Mouse (Mus musculus) megakaryocyte-erythroid progenitor cell, adult 5-6 weeks (primary cell): ENCODE measurements around the gene Nxph4. TPM values are rescaled to one million over a fixed set of nuclear protein-coding genes. Genes with fewer than 3 reads are reported as not detected.
A peak's percentile ranks its signal among the peaks of the same experiment; 100 is the strongest.

Experiments
- ATAC-seq: replicated peaks from 2 replicates; pipeline ENCODE4 v1.8.0; 2016; ENCODE audit warnings: mild to moderate bottlenecking, inconsistent platforms; ENCODE audit not compliant: severe bottlenecking, poor library complexity, low FRiP score, low TSS enrichment
- total RNA-seq, 2 experiments: library from RNA; stranded (forward) in 1 of 2; stranded (reverse) in 1 of 2; fragments of 200-1000, 215-1000 nt in 1 of 2; fragments of >200 nt in 1 of 2; fragmentation: Nextera tagmentation in 1 of 2; gene quantifications; 2 replicates each; pipeline ENCODE4 v1.2.3; 2014 to 2017

Gene Nxph4
- total RNA-seq, 2 experiments from 2014 or later = not detected

- ATAC-seq = no peak
Observed at GRCm38 (mm10) chr10:127500042-127500441, 34.3 kb downstream of the Nxph4 start.

- ATAC-seq = no peak
Observed at GRCm38 (mm10) chr10:127499516-127499915, 34.8 kb downstream of the Nxph4 start.

GRCm38 (mm10) chr10:127496156-127496555, 38.2 kb downstream of the Nxph4 start:
- no peak for ATAC-seq

- no peak for ATAC-seq
Observed at GRCm38 (mm10) chr10:127492118-127492517, 42.2 kb downstream of the Nxph4 start.

- ATAC-seq = no peak
Observed at GRCm38 (mm10) chr10:127491128-127491512, 43.2 kb downstream of the Nxph4 start.

- no peak for ATAC-seq
Observed at GRCm38 (mm10) chr10:127490160-127491127, 43.9 kb downstream of the Nxph4 start.

GRCm38 (mm10) chr10:127488856-127489255, 45.5 kb downstream of the Nxph4 start:
- no peak for ATAC-seq

- no peak for ATAC-seq
Observed at GRCm38 (mm10) chr10:127485235-127485634, 49.1 kb downstream of the Nxph4 start.

GRCm38 (mm10) chr10:127480833-127481813, 53.2 kb downstream of the Nxph4 start:
- peak; percentile 30; the same call in 1 of the 2 replicates for ATAC-seq

GRCm38 (mm10) chr10:127479131-127479530, 55.2 kb downstream of the Nxph4 start:
- ATAC-seq = peak; percentile 56; the same call in 1 of the 2 replicates

- no peak for ATAC-seq
Observed at GRCm38 (mm10) chr10:127477301-127477700, 57.1 kb downstream of the Nxph4 start.

GRCm38 (mm10) chr10:127476541-127476940, 57.8 kb downstream of the Nxph4 start:
- no peak for ATAC-seq

Other genes with a start within 250 kb of the Nxph4 start
- 42.8 and 72.8 TPM in 2 replicates for gene Mbd6, start 245.5 kb downstream of the Nxph4 start, total RNA-seq (2014; fragmentation: Nextera tagmentation)
- gene Mbd6, start 245.5 kb downstream of the Nxph4 start, total RNA-seq (2017) = 2.7 and 3.8 TPM in 2 replicates
- 135 and 140 TPM in 2 replicates for gene Mars, start 222.8 kb downstream of the Nxph4 start, total RNA-seq (2014; fragmentation: Nextera tagmentation)
- gene Mars, start 222.8 kb downstream of the Nxph4 start, total RNA-seq (2017) = 213 and 264 TPM in 2 replicates
- gene Arhgap9, start 212.6 kb downstream of the Nxph4 start, total RNA-seq (2014; fragmentation: Nextera tagmentation) = 20.9 and 31.7 TPM in 2 replicates
- gene Arhgap9, start 212.6 kb downstream of the Nxph4 start, total RNA-seq (2017) = 10.5 and 10.8 TPM in 2 replicates
- gene Gli1, start 192.6 kb downstream of the Nxph4 start, total RNA-seq (2014; fragmentation: Nextera tagmentation) = not detected in 2 replicates
- not detected in 2 replicates for gene Gli1, start 192.6 kb downstream of the Nxph4 start, total RNA-seq (2017)
- not detected in 2 replicates for gene Inhbe, start 180.1 kb downstream of the Nxph4 start, total RNA-seq (2014; fragmentation: Nextera tagmentation)
- gene Inhbe, start 180.1 kb downstream of the Nxph4 start, total RNA-seq (2017) = not detected in 2 replicates
- gene Inhbc, start 164.1 kb downstream of the Nxph4 start, total RNA-seq (2014; fragmentation: Nextera tagmentation) = not detected in 2 replicates
- not detected in 2 replicates for gene Inhbc, start 164.1 kb downstream of the Nxph4 start, total RNA-seq (2017)
- gene R3hdm2, start 154.2 kb downstream of the Nxph4 start, total RNA-seq (2014; fragmentation: Nextera tagmentation) = 46.8 and 49.9 TPM in 2 replicates
- gene R3hdm2, start 154.2 kb downstream of the Nxph4 start, total RNA-seq (2017) = 25.3 and 38.5 TPM in 2 replicates
- gene Stac3, start 32.9 kb downstream of the Nxph4 start, total RNA-seq (2014; fragmentation: Nextera tagmentation) = not detected in 2 replicates
- gene Stac3, start 32.9 kb downstream of the Nxph4 start, total RNA-seq (2017) = not detected in 2 replicates
- gene Ndufa4l2, start 19.6 kb downstream of the Nxph4 start, total RNA-seq (2014; fragmentation: Nextera tagmentation) = not detected in 2 replicates
- gene Ndufa4l2, start 19.6 kb downstream of the Nxph4 start, total RNA-seq (2017) = not detected in 2 replicates
- 159 and 164 TPM in 2 replicates for gene Shmt2, start 12.1 kb downstream of the Nxph4 start, total RNA-seq (2014; fragmentation: Nextera tagmentation)
- gene Shmt2, start 12.1 kb downstream of the Nxph4 start, total RNA-seq (2017) = 76.6 and 87.1 TPM in 2 replicates
- gene Lrp1, start 86.6 kb upstream of the Nxph4 start, total RNA-seq (2014; fragmentation: Nextera tagmentation) = 0.26 TPM in 1 of 2 replicates, not detected in the other
- 0.04 TPM in 1 of 2 replicates, not detected in the other for gene Lrp1, start 86.6 kb upstream of the Nxph4 start, total RNA-seq (2017)
- 51.7 and 57.9 TPM in 2 replicates for gene Stat6, start 108.4 kb upstream of the Nxph4 start, total RNA-seq (2014; fragmentation: Nextera tagmentation)
- 32.2 and 35.3 TPM in 2 replicates for gene Stat6, start 108.4 kb upstream of the Nxph4 start, total RNA-seq (2017)
- 19.4 and 22.7 TPM in 2 replicates for gene Nemp1, start 132.3 kb upstream of the Nxph4 start, total RNA-seq (2014; fragmentation: Nextera tagmentation)
- 17.6 and 35.2 TPM in 2 replicates for gene Nemp1, start 132.3 kb upstream of the Nxph4 start, total RNA-seq (2017)
- 0.99 TPM in 1 of 2 replicates, not detected in the other for gene Nab2, start 134.0 kb upstream of the Nxph4 start, total RNA-seq (2014; fragmentation: Nextera tagmentation)
- 1.1 and 2.2 TPM in 2 replicates for gene Nab2, start 134.0 kb upstream of the Nxph4 start, total RNA-seq (2017)
- gene Myo1a, start 170.6 kb upstream of the Nxph4 start, total RNA-seq (2014; fragmentation: Nextera tagmentation) = 0.79 and 1.4 TPM in 2 replicates
- gene Myo1a, start 170.6 kb upstream of the Nxph4 start, total RNA-seq (2017) = not detected in 2 replicates
- 3.5 and 9.5 TPM in 2 replicates for gene Tac2, start 189.9 kb upstream of the Nxph4 start, total RNA-seq (2014; fragmentation: Nextera tagmentation)
- gene Tac2, start 189.9 kb upstream of the Nxph4 start, total RNA-seq (2017) = 0.91 and 2.3 TPM in 2 replicates
- 6.9 and 10.2 TPM in 2 replicates for gene Zbtb39, start 205.0 kb upstream of the Nxph4 start, total RNA-seq (2014; fragmentation: Nextera tagmentation)
- gene Zbtb39, start 205.0 kb upstream of the Nxph4 start, total RNA-seq (2017) = 3.0 and 3.4 TPM in 2 replicates
- not detected in 2 replicates for gene Gpr182, start 217.2 kb upstream of the Nxph4 start, total RNA-seq (2014; fragmentation: Nextera tagmentation)
- not detected in 2 replicates for gene Gpr182, start 217.2 kb upstream of the Nxph4 start, total RNA-seq (2017)
- 0.24 TPM in 1 of 2 replicates, not detected in the other for gene Rdh1, start 225.2 kb upstream of the Nxph4 start, total RNA-seq (2014; fragmentation: Nextera tagmentation)
- 0.05 TPM in 1 of 2 replicates, not detected in the other for gene Rdh1, start 225.2 kb upstream of the Nxph4 start, total RNA-seq (2017)
- not detected in 2 replicates for gene Rdh16f1, start 225.2 kb upstream of the Nxph4 start, total RNA-seq (2014; fragmentation: Nextera tagmentation)
- not detected in 2 replicates for gene Rdh16f1, start 225.2 kb upstream of the Nxph4 start, total RNA-seq (2017)
- gene Rdh9, start 241.8 kb upstream of the Nxph4 start, total RNA-seq (2014; fragmentation: Nextera tagmentation) = 0.79 TPM in 1 of 2 replicates, not detected in the other
- gene Rdh9, start 241.8 kb upstream of the Nxph4 start, total RNA-seq (2017) = 0.76 TPM in 1 of 2 replicates, not detected in the other